Mouse (Mus musculus) forebrain, embryonic 10.5 days (tissue): ENCODE measurements around the gene Rtraf. TPM values are rescaled to one million over a fixed set of nuclear protein-coding genes. Genes with fewer than 3 reads are reported as not detected.
A peak's percentile ranks its signal among the peaks of the same experiment; 100 is the strongest.
"Not testable (repeated sequence)": the region's sequence is repeated elsewhere in the genome, so short reads cannot be mapped to it uniquely, and the experiment has no call there.

ENCODE experiments used
- DNase-seq: peaks from one replicate; pipeline ENCODE4 v3.0.0-alpha.2; 2017; ENCODE audit warnings: low spot score; ENCODE audit errors: extremely low spot score
- H3K27ac ChIP-seq: fragments of 300-500 bp; sonication (generic); 2 replicates; pipeline ENCODE4 v1.5.1; 2016; ENCODE audit warnings: mild to moderate bottlenecking
- H3K27me3 ChIP-seq: fragments of 300-500 bp; sonication (generic); 2 replicates; pipeline ENCODE4 v1.6.1; 2016; ENCODE audit warnings: mild to moderate bottlenecking; ENCODE audit not compliant: poor library complexity, severe bottlenecking
- H3K36me3 ChIP-seq: fragments of 300-500 bp; sonication (generic); replicated peaks from 2 replicates; pipeline ENCODE4 v1.6.1; 2016; ENCODE audit warnings: mild to moderate bottlenecking, moderate library complexity
- H3K4me1 ChIP-seq: fragments of 300-500 bp; sonication (generic); 2 replicates; pipeline ENCODE4 v1.6.1; 2016
- H3K4me3 ChIP-seq: fragments of 300-500 bp; sonication (generic); 2 replicates; pipeline ENCODE4 v1.5.1; 2016; ENCODE audit warnings: mild to moderate bottlenecking, moderate library complexity
- H3K9me3 ChIP-seq: fragments of 300-500 bp; sonication (generic); 2 replicates; pipeline ENCODE4 v1.6.1; 2016; ENCODE audit warnings: mild to moderate bottlenecking, moderate library complexity
- WGBS: fragments of 180-500 bp; shearing (Covaris S2); methylation state at CpG from one replicate; pipeline ENCODE4 v1.1.7; 2016; 5-methylcytosine and 5-hydroxymethylcytosine counted together
- polyA plus RNA-seq: library from polyadenylated mRNA; unstranded; fragments of >200 nt; fragmentation: Nextera tagmentation; extraction: Ambion mirVana; gene quantifications from 2 replicates; pipeline ENCODE4 v1.2.1, GENCODE M21; 2016

Gene Rtraf
- 232 and 234 TPM in 2 replicates for polyA plus RNA-seq

GRCm38 (mm10) chr14:19823321-19824142 is at the start of gene Rtraf:
Rtraf (minus strand) TSS chr14:19823824.
- DNase-seq, result peak; percentile 88
- Histone ChIP-seq H3K27me3 (no peaks in the 10 kb centered on the region), H3K4me3 (peak within 1 kb of the TSS; percentile 80), H3K9me3 (peaks cover 6% of the 10 kb centered on the region; the same call in 1 of the 2 replicates), H3K4me1 (peaks cover 33% of the 10 kb centered on the region), H3K36me3 (peaks cover 40% of the 10 kb centered on the region), H3K27ac (peak within 1 kb of the TSS; percentile 93)
- under 1% methylated on average over 80 of the region's 80 CpGs for WGBS

- no peaks in the 10 kb centered on the region for H3K9me3 ChIP-seq
- no peaks in the 10 kb centered on the region for H3K27me3 ChIP-seq
- H3K4me1 ChIP-seq, result peaks cover 13% of the 10 kb centered on the region
- H3K27ac ChIP-seq, result no peak overlapping the region
- H3K4me3 ChIP-seq, result no peak overlapping the region
- 68% methylated on average over 5 of the region's 5 CpGs for WGBS
- no peak for DNase-seq
- H3K36me3 ChIP-seq, result no peaks in the 10 kb centered on the region; the same call in 1 of the 2 replicates
Observed at GRCm38 (mm10) chr14:19867286-19867935, 43.8 kb upstream of the Rtraf start.

- 92% methylated on average over 9 of the region's 9 CpGs for WGBS
- not testable (repeated sequence) for H3K27me3 ChIP-seq, H3K4me3 ChIP-seq, H3K27ac ChIP-seq, H3K9me3 ChIP-seq, H3K36me3 ChIP-seq, DNase-seq
- peaks cover 13% of the 10 kb centered on the region for H3K4me1 ChIP-seq
Observed at GRCm38 (mm10) chr14:19865121-19865520, 41.5 kb upstream of the Rtraf start.

- Histone ChIP-seq H3K4me1 (no peaks in the 10 kb centered on the region), H3K4me3 (no peak overlapping the region), H3K9me3 (peaks cover 3% of the 10 kb centered on the region; the same call in 1 of the 2 replicates), H3K36me3 (no peaks in the 10 kb centered on the region), H3K27ac (no peak overlapping the region), H3K27me3 (no peaks in the 10 kb centered on the region)
- DNase-seq, result no peak
- 86% methylated on average over 8 of the region's 8 CpGs for WGBS
Observed at GRCm38 (mm10) chr14:19861311-19862080, 37.9 kb upstream of the Rtraf start.

- DNase-seq, result no peak
- H3K27ac ChIP-seq, result no peak overlapping the region
- no peaks in the 10 kb centered on the region for H3K4me1 ChIP-seq
- H3K27me3 ChIP-seq, result no peaks in the 10 kb centered on the region
- H3K4me3 ChIP-seq, result no peak overlapping the region
- peaks cover 3% of the 10 kb centered on the region; the same call in 1 of the 2 replicates for H3K9me3 ChIP-seq
- WGBS, result 95% methylated on average over 4 of the region's 4 CpGs
- H3K36me3 ChIP-seq, result no peaks in the 10 kb centered on the region
Observed at GRCm38 (mm10) chr14:19860281-19860680, 36.7 kb upstream of the Rtraf start.

- H3K9me3 ChIP-seq, result peaks cover 3% of the 10 kb centered on the region; the same call in 1 of the 2 replicates
- no peaks in the 10 kb centered on the region for H3K4me1 ChIP-seq
- H3K36me3 ChIP-seq, result no peaks in the 10 kb centered on the region
- no peak overlapping the region for H3K4me3 ChIP-seq
- 64% methylated on average over 8 of the region's 8 CpGs for WGBS
- no peak overlapping the region for H3K27ac ChIP-seq
- DNase-seq, result no peak
- H3K27me3 ChIP-seq, result no peaks in the 10 kb centered on the region
Observed at GRCm38 (mm10) chr14:19858808-19859776, 35.5 kb upstream of the Rtraf start.

- Histone ChIP-seq H3K27me3 (no peaks in the 10 kb centered on the region), H3K4me3 (no peak overlapping the region), H3K27ac (no peak overlapping the region), H3K9me3 (peaks cover 3% of the 10 kb centered on the region; the same call in 1 of the 2 replicates), H3K36me3 (no peaks in the 10 kb centered on the region), H3K4me1 (no peaks in the 10 kb centered on the region)
- no peak for DNase-seq
- WGBS, result 85% methylated on average over 2 of the region's 2 CpGs
Observed at GRCm38 (mm10) chr14:19858279-19858678, 34.7 kb upstream of the Rtraf start.

- peaks cover 3% of the 10 kb centered on the region; the same call in 1 of the 2 replicates for H3K9me3 ChIP-seq
Observed at GRCm38 (mm10) chr14:19853471-19853870, 29.8 kb upstream of the Rtraf start.

GRCm38 (mm10) chr14:19839600-19840332 is 16.1 kb upstream of the Rtraf start:
- Histone ChIP-seq H3K36me3 (no peaks in the 10 kb centered on the region), H3K4me1 (peaks cover 14% of the 10 kb centered on the region), H3K4me3 (peak overlapping the region; percentile 31), H3K27ac (peak overlapping the region; percentile 84), H3K9me3 (no peaks in the 10 kb centered on the region), H3K27me3 (peaks cover 8% of the 10 kb centered on the region; the same call in 1 of the 2 replicates)
- 28% methylated on average over 15 of the region's 15 CpGs for WGBS
- DNase-seq, result peak; percentile 77

More at GRCm38 (mm10) chr14:19853471-19853870, 29.8 kb upstream of the Rtraf start:
- Histone ChIP-seq H3K4me3 (no peak overlapping the region), H3K36me3 (no peaks in the 10 kb centered on the region), H3K27me3 (no peaks in the 10 kb centered on the region), H3K27ac (no peak overlapping the region), H3K4me1 (no peaks in the 10 kb centered on the region)
- DNase-seq, result no peak
- 62% methylated on average over 3 of the region's 3 CpGs for WGBS

- DNase-seq, result no peak
- peak overlapping the region; percentile 22; the same call in 1 of the 2 replicates for H3K27ac ChIP-seq
- 92% methylated on average over 3 of the region's 3 CpGs for WGBS
Observed at GRCm38 (mm10) chr14:19836289-19836688, 12.7 kb upstream of the Rtraf start.

GRCm38 (mm10) chr14:19825481-19825880 is 1.9 kb upstream of the Rtraf start:
- H3K27me3 ChIP-seq, result no peaks in the 10 kb centered on the region
- peak overlapping the region; percentile 93 for H3K27ac ChIP-seq
- peaks cover 6% of the 10 kb centered on the region; the same call in 1 of the 2 replicates for H3K9me3 ChIP-seq
- DNase-seq, result no peak
- 64% methylated on average over 11 of the region's 11 CpGs for WGBS
- H3K4me1 ChIP-seq, result peaks cover 33% of the 10 kb centered on the region
- peaks cover 22% of the 10 kb centered on the region for H3K36me3 ChIP-seq
- peak overlapping the region; percentile 14; the same call in 1 of the 2 replicates for H3K4me3 ChIP-seq

More at GRCm38 (mm10) chr14:19836289-19836688, 12.7 kb upstream of the Rtraf start:
- peaks cover 14% of the 10 kb centered on the region for H3K4me1 ChIP-seq
- peaks cover 8% of the 10 kb centered on the region; the same call in 1 of the 2 replicates for H3K27me3 ChIP-seq
- no peak overlapping the region for H3K4me3 ChIP-seq
- no peaks in the 10 kb centered on the region for H3K9me3 ChIP-seq
- H3K36me3 ChIP-seq, result no peaks in the 10 kb centered on the region
